Mouse (Mus musculus) gastrocnemius, postnatal 36 days (tissue): ENCODE results near the gene Agl. TPM values are rescaled to one million over a fixed set of nuclear protein-coding genes. Genes with fewer than 3 reads are reported as not detected.

Source experiments
- DNase-seq, 2 experiments: peaks; one replicate each; pipeline ENCODE4 v3.0.0; 2022
- intact Hi-C: fragments of 180-260 bp; cut with DNase I; formaldehyde crosslinking; loops from one replicate; pipeline ENCODE4 v1.15.1; 2025
- long read RNA-seq, 2 experiments: library from polyadenylated mRNA; stranded (forward); transcript quantifications; one replicate each; pipeline ENCODE4 v2.0.0; 2021
- total RNA-seq, 2 experiments: library from RNA; stranded (reverse); gene quantifications; 2 replicates each; pipeline ENCODE4 v1.2.3; 2021

Agl gene
- 100 to 1,000 TPM; 722 to 762 TPM for total RNA-seq
- long read RNA-seq, experiment 1, full-length matches to known transcripts = 7 of 237 reads
- long read RNA-seq, experiment 1, partial matches to known transcripts = 15 of 237 reads
- long read RNA-seq, experiment 1, other reads (novel, unspliced or antisense) = 215 of 237 reads
- long read RNA-seq, experiment 2, full-length matches to known transcripts = 16 of 214 reads
- long read RNA-seq, experiment 2, partial matches to known transcripts = 19 of 214 reads
- long read RNA-seq, experiment 2, other reads (novel, unspliced or antisense) = 179 of 214 reads

- intact Hi-C loops = no loop called here
- peak; percentile 94 to 97 for DNase-seq
Measured at GRCm38 (mm10) chr3:116807811-116808506, at the start of gene Agl. TSS of gene Agl (minus strand) at chr3:116808166.

DNA sequence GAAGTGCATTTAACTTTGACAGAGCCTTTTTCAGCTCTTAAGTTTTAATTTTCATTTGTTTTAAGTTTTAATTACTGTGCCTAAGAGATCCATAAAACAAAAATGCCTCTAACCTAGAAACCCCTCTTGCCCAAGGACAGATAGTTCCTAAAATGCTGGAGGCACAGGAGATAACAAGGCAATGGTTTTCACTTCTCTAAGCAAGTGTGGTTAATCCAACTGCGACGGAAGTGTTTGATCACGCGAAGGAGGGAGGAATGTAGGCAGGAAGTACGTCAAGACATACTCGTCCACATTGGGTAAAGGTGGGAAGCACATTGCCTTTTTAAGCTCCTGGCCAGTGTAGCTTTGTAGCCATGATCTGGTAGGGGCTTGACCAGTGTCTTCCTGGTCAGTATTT is 49.6 kb upstream of the Agl start:
- intact Hi-C loops = no loop called here
- DNase-seq = no peak

GRCm38 (mm10) chr3:116852421-116852820 is 44.5 kb upstream of the Agl start:
- DNase-seq = no peak
- intact Hi-C loops = no loop called here

DNA sequence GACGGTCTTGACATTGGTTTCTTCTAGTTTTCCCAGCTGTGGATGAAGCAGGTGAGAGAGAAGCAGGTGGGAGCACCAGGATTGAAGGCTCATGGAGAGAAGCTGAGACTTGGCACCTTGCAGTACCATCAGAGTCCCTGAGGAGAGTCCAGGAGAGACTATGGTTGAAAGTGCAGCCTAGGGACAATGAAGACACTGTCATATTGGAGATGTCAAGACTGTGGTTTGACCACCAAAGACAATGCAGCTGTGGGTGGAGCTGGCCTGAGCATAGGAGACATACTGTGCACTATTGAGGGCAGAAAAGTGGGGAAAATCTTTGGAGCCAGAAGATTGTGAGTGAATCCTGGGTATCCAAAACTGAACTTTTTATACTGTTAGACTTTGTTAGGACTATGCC is 42.4 kb upstream of the Agl start:
- intact Hi-C loops = no loop called here
- no peak for DNase-seq

DNA sequence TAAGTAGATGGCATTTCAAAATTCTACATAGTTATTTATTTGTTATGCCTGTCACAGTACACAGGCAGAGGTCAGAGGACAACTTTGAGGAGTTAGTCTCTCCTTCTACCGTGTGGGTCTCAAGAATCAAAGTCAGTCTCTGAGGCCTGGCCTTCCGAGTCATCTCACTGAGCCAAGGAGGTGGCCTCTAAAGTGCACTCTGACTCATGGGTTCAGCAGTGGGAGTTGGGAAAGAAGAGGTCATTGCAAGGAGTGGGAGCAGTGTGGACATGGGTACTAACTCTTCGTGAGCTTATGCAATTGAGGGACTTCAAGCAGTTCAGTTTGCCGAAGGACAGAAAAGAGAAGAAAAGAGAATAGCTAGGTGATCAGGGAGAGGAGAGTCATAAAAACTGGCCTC is 41.0 kb upstream of the Agl start:
- intact Hi-C loops = loop anchor here (10.0 kb wide), 1 partner anchor 314 kb away; no protein-coding TSS in a partner anchor
- DNase-seq = no peak

DNA sequence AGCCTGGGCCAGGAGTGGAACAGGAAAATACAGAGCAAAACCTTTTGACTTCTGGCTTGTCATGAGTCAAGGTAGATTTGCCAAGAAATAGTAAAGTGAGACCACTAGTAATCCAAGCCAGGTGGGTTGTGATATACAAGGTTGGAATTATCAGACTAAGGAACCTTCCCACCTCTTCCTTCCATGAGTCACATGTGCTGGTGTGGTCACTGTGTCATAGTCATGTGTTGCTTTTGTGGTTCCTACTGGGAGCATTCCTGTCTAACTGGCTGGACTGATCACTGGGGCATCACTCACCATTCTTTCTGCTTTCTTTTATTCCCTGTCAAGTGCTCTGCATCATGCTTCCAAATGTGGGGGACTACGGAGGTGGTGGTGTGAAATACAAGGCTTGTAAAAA is 40.1 kb upstream of the Agl start:
- DNase-seq = no peak
- intact Hi-C loops = loop anchor here (10.0 kb wide), 1 partner anchor 313 kb away; no protein-coding TSS in a partner anchor

DNA sequence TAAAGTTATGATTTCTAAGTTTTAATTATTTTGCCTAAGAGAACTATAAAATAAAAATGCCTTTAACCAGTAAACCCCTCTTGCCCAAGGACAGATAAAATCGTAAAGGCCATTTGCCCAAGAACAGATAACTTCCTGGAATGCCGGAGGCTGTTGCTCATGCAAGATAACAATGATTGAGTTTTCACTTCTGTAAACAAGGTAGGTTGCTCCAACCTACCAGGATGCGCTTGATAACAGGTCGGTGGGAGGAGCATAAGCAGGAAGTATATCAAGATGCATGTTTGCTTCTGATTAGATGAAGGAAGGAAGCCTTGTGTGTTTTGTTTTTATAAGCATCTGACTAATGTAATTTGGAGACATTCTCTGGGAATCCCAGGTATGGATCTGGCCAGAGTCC is 38.1 kb upstream of the Agl start:
- DNase-seq = no peak
- intact Hi-C loops = loop anchor here (10.0 kb wide), 1 partner anchor 311 kb away; no protein-coding TSS in a partner anchor

DNA sequence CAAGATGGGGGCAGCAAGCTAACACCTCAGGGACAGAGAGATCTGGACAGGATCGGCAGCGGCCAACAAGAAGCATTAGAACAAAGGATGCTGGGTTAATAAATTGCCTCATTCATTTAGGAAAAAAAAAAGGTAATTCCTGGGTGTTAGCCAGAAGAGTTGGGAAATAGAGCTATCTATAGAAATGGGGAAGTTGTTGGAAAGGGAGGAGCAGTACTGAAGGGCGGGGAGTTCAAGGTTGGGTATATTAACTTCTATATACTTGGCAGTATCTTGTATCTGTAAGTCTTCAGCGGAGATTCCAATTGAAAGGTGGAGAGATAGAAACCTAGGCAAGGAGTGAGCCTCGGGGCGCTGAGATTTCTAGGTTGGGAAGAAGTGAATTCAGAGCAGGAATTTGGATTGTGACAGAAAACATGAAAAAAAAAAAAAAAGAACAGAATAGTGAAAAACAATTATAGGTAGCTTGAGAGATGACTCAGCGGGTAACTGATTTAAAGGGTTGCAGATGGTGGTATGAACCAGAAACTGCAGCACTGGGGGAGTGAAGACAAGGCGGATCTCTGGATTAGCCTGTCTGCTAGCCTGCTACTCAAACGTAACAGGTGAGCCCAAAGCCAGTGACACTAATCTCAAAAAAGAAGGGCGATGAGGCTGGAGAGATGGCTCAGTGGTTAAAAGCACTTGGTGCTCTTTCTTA is 37.1 kb upstream of the Agl start:
- DNase-seq = no peak
- intact Hi-C loops = loop anchor here (10.0 kb wide), 1 partner anchor 310 kb away; no protein-coding TSS in a partner anchor

- no peak for DNase-seq
- intact Hi-C loops = loop anchor here (10.0 kb wide), 1 partner anchor 307 kb away; no protein-coding TSS in a partner anchor
Measured at GRCm38 (mm10) chr3:116841311-116841710, 33.3 kb upstream of the Agl start.

DNA sequence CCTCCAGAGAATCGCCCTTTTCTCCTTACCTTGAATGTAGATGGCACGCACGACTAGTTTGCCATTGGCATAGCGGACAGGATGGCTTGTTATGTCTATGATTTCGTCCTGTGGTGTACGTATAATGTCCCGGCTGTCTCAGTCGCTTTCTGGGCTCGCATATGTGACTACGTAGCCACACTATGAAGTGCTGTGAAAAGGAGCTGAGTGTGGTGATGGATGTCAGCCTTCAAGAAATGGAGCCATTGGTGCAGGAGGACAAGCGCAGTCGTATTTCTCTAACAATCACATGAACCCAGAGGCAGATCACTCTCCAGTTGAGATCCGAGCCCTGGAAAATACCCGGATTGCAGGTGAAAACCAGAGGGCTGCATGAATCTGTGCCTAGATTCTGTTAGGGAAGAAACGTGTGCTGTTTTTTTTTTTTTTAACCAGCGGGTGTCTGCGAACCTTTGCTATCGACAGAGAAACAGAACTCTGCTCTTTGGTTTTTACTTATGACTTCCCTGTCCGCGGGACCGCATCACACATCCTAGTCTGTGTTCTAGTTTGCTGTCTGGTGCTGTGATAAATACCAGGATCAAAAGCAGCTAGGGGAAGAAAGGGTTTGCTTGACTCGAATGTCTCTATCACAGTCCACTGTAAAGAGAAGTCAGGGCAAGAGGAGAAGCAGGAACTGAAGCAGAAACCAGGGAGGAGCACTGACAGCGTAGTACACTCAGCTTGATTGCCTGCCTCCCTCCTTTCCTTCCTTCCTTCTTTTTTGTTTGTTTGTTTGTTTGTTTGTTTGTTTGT is 28.9 kb upstream of the Agl start:
- intact Hi-C loops = loop anchor here (5.0 to 10.0 kb wide), 4 partner anchors 65 to 322 kb away; partner anchors contain the start of genes Dbt and Mfsd14a

DNA sequence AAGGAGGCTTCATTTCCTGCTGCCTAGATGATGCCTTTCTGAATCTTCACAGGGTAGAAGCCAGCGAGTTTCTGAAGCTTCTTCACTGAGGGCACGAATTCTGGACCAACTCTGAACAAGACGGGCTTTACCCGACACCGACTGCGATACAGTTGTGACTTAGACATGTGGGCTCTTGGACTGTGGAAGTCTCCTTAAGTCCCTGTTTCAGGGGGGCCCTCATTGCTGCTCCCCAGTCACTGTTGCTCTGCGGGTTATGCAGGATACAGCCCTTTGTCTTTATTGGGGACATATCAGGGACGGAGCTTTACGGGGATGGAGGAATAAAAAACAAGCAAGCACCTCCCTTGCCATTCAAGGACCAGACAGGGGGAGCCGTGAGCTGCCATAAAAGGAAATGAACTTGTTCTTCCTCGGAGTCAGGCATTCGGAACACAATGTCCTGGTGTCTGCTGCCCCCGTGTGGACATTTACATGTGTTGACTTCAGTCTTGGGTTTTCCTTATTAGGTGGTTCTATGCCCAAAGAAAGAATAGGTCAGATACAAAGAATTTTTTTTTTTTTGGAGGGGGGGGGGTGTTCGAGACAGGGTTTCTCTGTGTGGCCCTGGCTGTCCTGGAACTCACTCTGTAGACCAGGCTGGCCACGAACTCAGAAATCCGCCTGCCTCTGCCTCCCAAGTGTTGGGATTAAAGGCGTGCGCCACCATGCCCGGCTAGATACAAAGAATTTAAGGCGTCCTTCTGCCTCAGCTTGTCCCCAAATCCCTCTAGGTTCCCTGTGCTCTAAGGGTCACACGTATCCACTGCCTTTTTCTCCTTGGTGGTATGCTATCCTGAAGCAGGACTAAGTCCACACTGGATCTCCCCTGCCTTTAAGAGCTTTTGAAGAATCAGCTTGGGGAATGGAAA is 28.1 kb upstream of the Agl start:
- intact Hi-C loops = loop anchor here (5.0 to 10.0 kb wide), 4 partner anchors 64 to 321 kb away; partner anchors contain the start of genes Dbt and Mfsd14a
- DNase-seq = peak; percentile 78 to 81

More for the DNA sequence above, 28.9 kb upstream of the Agl start:
- no peak for DNase-seq

GRCm38 (mm10) chr3:116835350-116835749 is 27.4 kb upstream of the Agl start:
- DNase-seq = no peak
- intact Hi-C loops = loop anchor here (5.0 to 10.0 kb wide), 4 partner anchors 63 to 321 kb away; partner anchors contain the start of genes Dbt and Mfsd14a

GRCm38 (mm10) chr3:116834241-116834640 is 26.3 kb upstream of the Agl start:
- intact Hi-C loops = loop anchor here (10.0 kb wide), 2 partner anchors 169 to 319 kb away; partner anchors contain the start of genes Dbt and Mfsd14a
- DNase-seq = no peak

DNA sequence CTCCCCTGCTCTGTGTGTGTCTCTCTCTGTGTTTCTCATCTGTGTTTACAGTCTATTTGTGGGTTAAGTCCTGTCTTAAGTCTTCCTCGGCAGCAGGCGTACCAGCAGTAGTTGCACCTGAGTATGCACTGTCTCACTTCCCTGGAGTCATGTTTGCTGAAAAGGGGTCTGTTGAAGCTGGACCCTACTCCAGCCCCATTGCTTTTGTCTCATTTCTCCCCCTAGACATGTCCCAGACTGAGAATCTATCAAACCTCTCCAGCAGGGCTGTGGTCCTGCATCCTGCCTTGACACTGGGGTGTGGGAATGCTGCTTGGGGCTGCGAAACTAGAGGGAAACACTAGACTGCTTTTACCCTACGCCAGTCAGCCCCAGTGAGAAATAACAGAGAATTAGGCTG is 25.5 kb upstream of the Agl start:
- no peak for DNase-seq
- intact Hi-C loops = loop anchor here (10.0 kb wide), 2 partner anchors 169 to 319 kb away; partner anchors contain the start of genes Dbt and Mfsd14a

- DNase-seq = peak in 1 of 2 experiments; percentile 27
- intact Hi-C loops = loop anchor here (10.0 kb wide), 2 partner anchors 168 to 318 kb away; partner anchors contain the start of genes Dbt and Mfsd14a
Measured at GRCm38 (mm10) chr3:116832526-116833310, 24.8 kb upstream of the Agl start.

- intact Hi-C loops = loop anchor here (10.0 kb wide), 2 partner anchors 167 to 317 kb away; partner anchors contain the start of genes Dbt and Mfsd14a
- DNase-seq = no peak
Measured at GRCm38 (mm10) chr3:116831324-116831723, 23.4 kb upstream of the Agl start.

DNA sequence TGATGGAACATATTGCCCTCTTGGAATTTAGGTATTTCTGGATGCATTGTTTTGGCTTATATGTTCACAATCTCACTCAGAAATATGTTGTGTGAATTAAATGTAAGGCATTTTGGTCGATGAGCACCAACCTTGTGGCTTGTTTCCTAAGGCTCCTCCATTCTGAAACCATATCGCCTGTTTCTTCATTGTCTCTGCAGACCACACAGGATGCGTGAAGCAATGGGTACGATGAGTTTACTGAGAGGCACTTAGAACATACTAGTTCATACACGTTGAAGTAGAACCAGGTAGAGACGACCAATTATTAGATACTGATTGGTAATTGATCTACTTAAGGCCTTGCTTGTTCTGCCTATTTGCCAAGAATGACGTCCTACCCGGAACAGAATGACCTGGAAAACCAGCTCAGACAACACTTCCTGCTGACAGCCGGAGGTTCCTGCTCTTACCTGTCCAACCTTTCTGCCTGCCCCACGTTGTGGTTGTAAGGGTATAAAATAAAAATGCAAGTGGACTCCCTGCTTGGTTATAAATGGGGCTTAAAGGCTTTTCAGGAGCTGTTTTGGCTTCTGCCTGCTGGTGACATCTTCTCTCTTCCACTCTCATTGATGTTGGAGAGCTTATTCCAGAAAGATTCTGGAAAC is 21.4 kb upstream of the Agl start:
- no peak for DNase-seq
- intact Hi-C loops = no loop called here
